Mouse (Mus musculus): ENCODE measurements at regions not wholly inside any gene's neighbourhood (a gene's known extent, or its start where the extent isn't known, plus 50 kb on each side); places are given as distances from the start of the nearest gene placed in this dataset.

DNA sequence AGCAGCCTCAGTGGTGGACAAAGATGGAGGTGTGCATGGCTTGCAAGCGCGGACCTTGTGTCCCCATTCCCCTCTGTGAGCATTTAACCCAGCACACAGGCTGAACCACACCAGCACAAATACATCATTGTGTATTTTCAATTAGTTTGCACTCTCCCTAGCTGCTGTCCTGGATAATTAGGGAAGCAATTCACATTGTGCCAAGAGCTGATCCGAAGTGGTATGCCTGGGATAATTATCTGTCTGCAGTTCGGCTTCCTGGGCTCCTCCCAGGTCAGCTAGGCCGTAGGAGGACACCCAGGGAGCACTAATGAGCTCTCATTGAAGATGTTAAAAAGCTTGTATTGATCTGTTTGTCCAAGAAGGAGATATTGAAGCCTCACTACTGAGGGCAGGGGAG, 648.8 kb upstream of the 3110018I06Rik start:
- peak; percentile 30 for DNase-seq (ENCODE audit: low spot score)
- Histone ChIP-seq H3K27ac (no peak overlapping the region), H3K36me3 (ENCODE audit: insufficient read depth, low read length) (no peaks in the 10 kb centered on the region), H3K4me1 (ENCODE audit: insufficient read depth, low read length) (peaks cover 3% of the 10 kb centered on the region; the same call in 1 of the 2 replicates), H3K4me3 (ENCODE audit: low read length) (no peak overlapping the region), H3K27me3 (ENCODE audit: insufficient read depth, low read length) (no peaks in the 10 kb centered on the region), H3K9me3 (ENCODE audit: low read length) (no peaks in the 10 kb centered on the region), H3K9ac (replicated peaks; ENCODE audit: low read length) (no peak overlapping the region), H3K4me2 (ENCODE audit: low read depth, low read length) (no peak overlapping the region)
- ATAC-seq: no peak
- 29% methylated on average over 5 of the region's 5 CpGs for WGBS
- no peak for TF ChIP-seq CTCF (IDR thresholded peaks at IDR 0.05; ENCODE audit: low read depth)

DNA sequence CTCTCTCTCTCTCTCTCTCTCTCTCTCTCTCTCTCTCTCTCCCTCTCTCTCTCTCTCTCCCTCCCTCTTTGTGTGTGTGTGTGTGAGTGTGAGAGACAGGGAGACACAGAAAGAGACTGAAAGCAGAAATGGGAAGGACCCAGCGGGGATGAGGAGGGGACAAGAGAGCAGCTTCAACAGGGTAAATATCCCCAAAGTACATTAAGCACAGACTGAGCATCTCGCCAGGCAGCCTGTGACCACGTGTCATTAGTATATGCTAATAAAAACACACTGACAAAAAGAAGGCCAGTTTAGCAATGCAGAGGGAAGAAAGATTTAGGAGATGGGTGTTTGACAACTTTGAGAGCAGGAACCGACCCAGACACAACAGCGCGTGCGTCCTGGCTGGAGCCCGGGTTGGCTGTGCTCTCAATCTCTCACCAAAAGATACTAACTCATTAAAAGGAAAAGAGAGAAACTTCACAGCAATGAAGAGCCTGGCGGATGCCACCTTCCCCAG, 648.2 kb upstream of the 3110018I06Rik start:
- 45% methylated on average over 9 of the region's 9 CpGs for WGBS
- no peak for ATAC-seq

DNA sequence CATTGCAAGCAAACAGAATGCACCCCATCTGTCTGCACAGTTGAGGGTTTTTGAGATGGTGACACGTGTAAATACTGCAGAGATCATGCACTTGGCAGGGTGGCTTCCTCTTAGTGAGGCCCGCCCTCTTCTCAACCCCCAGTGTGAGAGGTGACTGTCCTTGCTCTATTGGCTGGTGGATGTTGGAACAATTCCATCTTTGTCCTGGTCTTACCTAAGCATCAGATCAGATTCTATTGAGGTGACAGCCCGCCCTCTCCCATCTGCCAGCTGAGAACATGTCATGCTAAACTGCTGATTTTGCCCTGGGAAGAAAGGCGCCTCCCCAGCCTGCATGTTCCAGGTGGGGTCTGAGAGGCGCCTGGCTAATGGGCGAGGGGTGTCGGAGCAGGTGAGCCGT, 646.4 kb upstream of the 3110018I06Rik start:
- Histone ChIP-seq H3K4me2 (ENCODE audit: low read depth, low read length) (no peak overlapping the region), H3K4me3 (ENCODE audit: low read length) (no peak overlapping the region), H3K27me3 (ENCODE audit: insufficient read depth, low read length) (no peaks in the 10 kb centered on the region), H3K36me3 (ENCODE audit: insufficient read depth, low read length) (no peaks in the 10 kb centered on the region), H3K4me1 (ENCODE audit: insufficient read depth, low read length) (peaks cover 3% of the 10 kb centered on the region; the same call in 1 of the 2 replicates), H3K27ac (peak overlapping the region; percentile 51; the same call in 1 of the 2 replicates), H3K9me3 (ENCODE audit: low read length) (no peaks in the 10 kb centered on the region), H3K9ac (replicated peaks; ENCODE audit: low read length) (no peak overlapping the region)
- 52% methylated on average over 8 of the region's 8 CpGs for WGBS
- TF ChIP-seq CTCF (IDR thresholded peaks at IDR 0.05; ENCODE audit: low read depth): no peak
- ATAC-seq (peak; percentile 68), DNase-seq (ENCODE audit: low spot score) (peak; percentile 73)

More for the DNA sequence above, 648.2 kb upstream of the 3110018I06Rik start:
- Histone ChIP-seq H3K27me3 (ENCODE audit: insufficient read depth, low read length) (no peaks in the 10 kb centered on the region), H3K4me1 (ENCODE audit: insufficient read depth, low read length) (peaks cover 3% of the 10 kb centered on the region; the same call in 1 of the 2 replicates), H3K27ac (no peak overlapping the region), H3K4me2 (ENCODE audit: low read depth, low read length) (no peak overlapping the region), H3K4me3 (ENCODE audit: low read length) (no peak overlapping the region), H3K9me3 (ENCODE audit: low read length) (no peaks in the 10 kb centered on the region), H3K9ac (replicated peaks; ENCODE audit: low read length) (no peak overlapping the region), H3K36me3 (ENCODE audit: insufficient read depth, low read length) (no peaks in the 10 kb centered on the region)
- DNase-seq (ENCODE audit: low spot score): no peak
- TF ChIP-seq CTCF (IDR thresholded peaks at IDR 0.05; ENCODE audit: low read depth): no peak

DNA sequence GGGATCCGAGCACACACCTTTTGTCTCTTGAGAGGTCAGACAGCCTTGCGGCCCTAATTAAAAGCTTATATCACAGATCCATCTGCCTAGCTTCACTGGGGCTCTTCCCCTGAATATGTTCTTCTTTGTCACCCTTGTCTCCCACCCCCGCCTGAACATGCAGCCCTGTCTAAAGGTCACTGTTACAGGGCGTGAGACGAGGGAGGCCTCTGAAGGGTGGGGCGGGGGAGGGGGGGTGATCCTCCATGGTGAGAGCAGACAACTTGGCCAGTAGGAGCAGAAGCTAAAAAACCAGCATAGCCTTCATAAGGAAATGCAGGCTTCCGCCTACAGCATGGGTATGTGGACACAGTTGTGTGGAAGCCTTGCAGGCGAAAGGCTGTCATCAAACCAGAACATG, 646.0 kb upstream of the 3110018I06Rik start:
- Histone ChIP-seq H3K9me3 (ENCODE audit: low read length) (no peaks in the 10 kb centered on the region), H3K9ac (replicated peaks; ENCODE audit: low read length) (no peak overlapping the region), H3K36me3 (ENCODE audit: insufficient read depth, low read length) (no peaks in the 10 kb centered on the region), H3K27me3 (ENCODE audit: insufficient read depth, low read length) (no peaks in the 10 kb centered on the region), H3K27ac (peak overlapping the region; percentile 51; the same call in 1 of the 2 replicates), H3K4me1 (ENCODE audit: insufficient read depth, low read length) (peaks cover 3% of the 10 kb centered on the region; the same call in 1 of the 2 replicates), H3K4me2 (ENCODE audit: low read depth, low read length) (no peak overlapping the region), H3K4me3 (ENCODE audit: low read length) (no peak overlapping the region)
- TF ChIP-seq CTCF (IDR thresholded peaks at IDR 0.05; ENCODE audit: low read depth): no peak
- 47% methylated on average over 8 of the region's 8 CpGs for WGBS
- ATAC-seq (no peak), DNase-seq (ENCODE audit: low spot score) (no peak)

DNA sequence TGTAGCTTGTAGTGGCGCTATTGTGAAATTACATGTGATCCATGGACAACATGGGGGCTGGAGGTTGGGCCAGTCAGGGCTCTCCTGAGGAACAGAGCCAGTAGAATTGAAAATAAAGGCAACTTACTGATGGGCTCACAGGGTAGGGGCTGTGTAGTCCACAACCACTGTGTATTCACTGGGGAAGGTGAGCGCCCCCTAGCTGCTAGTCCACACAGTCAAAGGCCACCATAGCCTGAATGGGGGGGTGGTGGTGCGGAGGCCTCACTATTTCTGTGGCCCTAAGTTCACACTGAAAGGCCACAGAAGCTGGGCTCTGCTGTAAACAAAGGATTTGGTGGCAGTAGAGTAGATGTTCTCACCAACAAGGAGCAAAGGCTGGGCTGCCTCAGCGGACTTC, 636.8 kb upstream of the 3110018I06Rik start:
- Histone ChIP-seq H3K4me3 (ENCODE audit: low read length) (no peak overlapping the region), H3K27ac (no peak overlapping the region), H3K4me2 (ENCODE audit: low read depth, low read length) (no peak overlapping the region), H3K4me1 (ENCODE audit: insufficient read depth, low read length) (no peaks in the 10 kb centered on the region), H3K27me3 (ENCODE audit: insufficient read depth, low read length) (no peaks in the 10 kb centered on the region), H3K36me3 (ENCODE audit: insufficient read depth, low read length) (no peaks in the 10 kb centered on the region), H3K9ac (replicated peaks; ENCODE audit: low read length) (no peak overlapping the region), H3K9me3 (ENCODE audit: low read length) (no peaks in the 10 kb centered on the region)
- no peak for DNase-seq (ENCODE audit: low spot score)
- no peak for ATAC-seq
- TF ChIP-seq CTCF (IDR thresholded peaks at IDR 0.05; ENCODE audit: low read depth): no peak; the same call in 1 of the 2 replicates
- 76% methylated on average over 4 of the region's 4 CpGs for WGBS

DNA sequence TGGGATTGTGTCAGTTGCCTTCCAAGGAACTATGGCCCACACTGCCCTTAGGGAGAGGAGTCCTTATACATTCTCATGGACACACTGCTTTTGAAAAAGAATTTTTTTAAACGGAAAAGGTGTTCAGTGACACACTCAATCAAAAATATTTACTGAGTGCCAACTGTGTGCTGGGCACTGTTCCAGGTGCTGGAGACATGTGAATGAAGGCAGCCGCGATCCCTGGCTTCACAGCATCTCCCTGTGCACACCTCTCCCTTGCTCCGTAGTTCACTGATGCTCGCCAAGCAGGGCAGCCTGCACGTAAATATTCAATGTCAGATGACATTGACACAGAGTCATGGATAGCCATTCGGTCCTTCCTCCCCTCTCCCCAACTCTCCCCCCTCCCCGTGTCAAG, 635.7 kb upstream of the 3110018I06Rik start:
- Histone ChIP-seq H3K27me3 (ENCODE audit: insufficient read depth, low read length) (no peaks in the 10 kb centered on the region), H3K9ac (replicated peaks; ENCODE audit: low read length) (no peak overlapping the region), H3K4me1 (ENCODE audit: insufficient read depth, low read length) (no peaks in the 10 kb centered on the region), H3K9me3 (ENCODE audit: low read length) (no peaks in the 10 kb centered on the region), H3K4me3 (ENCODE audit: low read length) (no peak overlapping the region), H3K4me2 (ENCODE audit: low read depth, low read length) (no peak overlapping the region), H3K27ac (no peak overlapping the region), H3K36me3 (ENCODE audit: insufficient read depth, low read length) (no peaks in the 10 kb centered on the region)
- 50% methylated on average over 8 of the region's 8 CpGs for WGBS
- ATAC-seq (no peak), DNase-seq (ENCODE audit: low spot score) (no peak)
- no peak for TF ChIP-seq CTCF (IDR thresholded peaks at IDR 0.05; ENCODE audit: low read depth)

DNA sequence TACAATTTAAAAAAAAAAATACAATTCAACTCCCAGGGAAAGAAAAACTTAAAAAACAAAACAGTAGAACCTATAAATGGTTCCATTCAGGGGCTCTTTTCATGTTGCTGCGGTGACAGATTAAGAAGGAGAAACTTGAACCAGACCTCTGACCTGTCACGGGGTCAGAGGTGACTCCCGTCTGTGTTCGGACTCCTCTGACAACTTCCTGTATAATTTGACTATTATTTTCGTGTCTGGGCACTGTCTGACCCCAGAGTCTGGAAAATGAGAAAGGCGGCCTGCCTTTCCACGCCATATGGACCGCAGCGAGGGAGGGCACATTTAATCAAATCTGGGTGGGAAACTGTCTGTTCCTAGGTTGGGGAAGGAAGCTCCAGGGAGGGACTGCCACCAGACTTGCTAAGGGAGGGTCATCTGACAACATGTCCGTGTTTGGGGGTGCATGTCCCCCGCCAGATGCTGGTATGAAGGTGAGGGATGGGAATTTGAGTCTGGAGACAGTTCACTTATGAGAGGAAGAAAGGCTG, 634.7 kb upstream of the 3110018I06Rik start:
- Histone ChIP-seq H3K9me3 (ENCODE audit: low read length) (no peaks in the 10 kb centered on the region), H3K9ac (replicated peaks; ENCODE audit: low read length) (no peak overlapping the region), H3K36me3 (ENCODE audit: insufficient read depth, low read length) (no peaks in the 10 kb centered on the region), H3K4me2 (ENCODE audit: low read depth, low read length) (no peak overlapping the region), H3K4me1 (ENCODE audit: insufficient read depth, low read length) (no peaks in the 10 kb centered on the region), H3K27me3 (ENCODE audit: insufficient read depth, low read length) (no peaks in the 10 kb centered on the region), H3K27ac (no peak overlapping the region), H3K4me3 (ENCODE audit: low read length) (no peak overlapping the region)
- TF ChIP-seq CTCF (IDR thresholded peaks at IDR 0.05; ENCODE audit: low read depth): no peak
- WGBS: 36% methylated on average over 11 of the region's 11 CpGs
- no peak for ATAC-seq
- DNase-seq (ENCODE audit: low spot score): no peak

All from hindbrain, postnatal 0 days (tissue).